Mouse (Mus musculus) embryonic fibroblast, embryonic 13.5 days (primary cell): ENCODE measurements around the gene S1pr5.

Experiments used
- CTCF ChIP-seq: IDR thresholded peaks from 2 replicates; pipeline ENCODE4 v1.5.1; 2011; ENCODE audit warnings: mild to moderate bottlenecking, control low read depth, low read length, moderate library complexity, borderline replicate concordance; ENCODE audit not compliant: insufficient read depth
- POLR2A ChIP-seq: IDR thresholded peaks from 2 replicates; pipeline ENCODE4 v1.6.1; 2011; ENCODE audit warnings: low read depth, mild to moderate bottlenecking, control low read depth, low read length, moderate library complexity

DNA sequence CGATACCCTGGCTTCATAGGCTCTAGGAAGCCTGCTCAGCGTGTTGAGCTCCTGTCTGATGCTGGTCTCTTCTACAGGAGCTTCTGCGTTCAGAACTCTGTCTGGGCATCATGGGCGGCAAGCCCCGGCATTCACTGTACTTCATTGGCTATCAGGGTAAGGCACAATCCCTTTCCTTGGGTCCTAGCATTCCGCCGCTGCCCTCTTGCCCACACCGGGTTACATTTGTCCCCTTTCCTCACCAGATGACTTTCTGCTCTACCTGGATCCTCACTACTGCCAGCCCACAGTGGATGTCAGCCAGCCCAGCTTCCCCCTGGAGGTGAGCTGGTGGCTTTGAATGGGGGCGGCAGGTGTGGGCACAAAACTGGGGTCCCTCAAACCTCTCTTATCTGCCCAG is 24.1 kb upstream of the S1pr5 start:
- TF ChIP-seq CTCF (no peak), POLR2A (no peak)
